Mouse (Mus musculus): ENCODE results near the gene Tec.

DNA sequence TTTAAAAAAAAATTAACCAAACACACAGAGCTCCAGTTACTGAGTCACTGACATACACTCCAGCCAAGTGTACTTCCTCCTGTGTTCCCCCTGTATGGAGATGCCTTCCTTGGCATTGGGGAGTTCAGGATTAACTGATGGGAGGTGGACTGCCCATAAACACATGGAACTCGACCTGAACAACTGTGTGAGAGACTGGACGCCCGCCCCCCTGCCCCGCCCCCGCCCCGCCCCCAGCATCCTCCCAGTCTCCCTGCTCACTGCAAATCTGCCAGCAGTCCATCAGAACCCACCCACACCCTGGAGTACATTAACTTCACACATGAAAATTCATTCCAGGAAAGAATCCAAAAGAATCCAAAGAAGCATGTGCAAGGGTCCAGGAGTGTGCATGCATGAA is 76.5 kb downstream of the Tec start:
- TF ChIP-seq CTCF (IDR thresholded peaks at IDR 0.05; ENCODE audit: low read depth, low read length), result no peak
- no peak for TF ChIP-seq POLR2A (IDR thresholded peaks at IDR 0.05; ENCODE audit: insufficient read depth, low read length)

All from ES-Bruce4 (cell line).